Mouse (Mus musculus) liver, adult 2 months (tissue): ENCODE results near the gene Gm20379.

ENCODE experiments used
- CTCF ChIP-seq: fragments of 200-500 bp; IDR thresholded peaks from 2 replicates; pipeline ENCODE4 v1.5.1; 2011; ENCODE audit warnings: low read depth, low read length, control low read depth
- POLR2A ChIP-seq: fragments of 200-500 bp; IDR thresholded peaks from 2 replicates; pipeline ENCODE4 v1.6.1; 2011; ENCODE audit warnings: low read length, control low read depth; ENCODE audit not compliant: insufficient read depth; ENCODE audit errors: extremely low read depth

DNA sequence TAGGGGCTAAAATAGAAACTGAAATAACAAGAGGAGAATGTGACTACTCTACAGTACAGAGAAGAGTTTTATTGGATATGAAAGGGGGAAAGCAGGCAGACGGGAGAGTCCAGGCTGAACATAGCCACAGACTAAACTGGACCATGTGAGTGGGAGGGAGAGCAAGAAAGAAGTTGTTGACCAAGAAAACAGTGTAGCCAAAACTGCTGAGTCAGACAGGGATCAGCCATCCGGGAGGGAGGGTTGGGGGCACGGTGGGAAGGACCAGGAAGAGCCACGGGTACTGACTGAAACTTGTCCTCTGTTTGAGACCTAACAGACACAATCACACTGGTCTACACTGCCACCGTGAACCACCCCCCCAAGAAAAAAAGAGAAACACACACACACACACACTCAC lies 20.2 kb downstream of the Gm20379 start:
- TF ChIP-seq CTCF: no peak
- no peak for TF ChIP-seq POLR2A
